10 mouse cellular contexts compared by ENCODE assay signal in the genomic region with DNA sequence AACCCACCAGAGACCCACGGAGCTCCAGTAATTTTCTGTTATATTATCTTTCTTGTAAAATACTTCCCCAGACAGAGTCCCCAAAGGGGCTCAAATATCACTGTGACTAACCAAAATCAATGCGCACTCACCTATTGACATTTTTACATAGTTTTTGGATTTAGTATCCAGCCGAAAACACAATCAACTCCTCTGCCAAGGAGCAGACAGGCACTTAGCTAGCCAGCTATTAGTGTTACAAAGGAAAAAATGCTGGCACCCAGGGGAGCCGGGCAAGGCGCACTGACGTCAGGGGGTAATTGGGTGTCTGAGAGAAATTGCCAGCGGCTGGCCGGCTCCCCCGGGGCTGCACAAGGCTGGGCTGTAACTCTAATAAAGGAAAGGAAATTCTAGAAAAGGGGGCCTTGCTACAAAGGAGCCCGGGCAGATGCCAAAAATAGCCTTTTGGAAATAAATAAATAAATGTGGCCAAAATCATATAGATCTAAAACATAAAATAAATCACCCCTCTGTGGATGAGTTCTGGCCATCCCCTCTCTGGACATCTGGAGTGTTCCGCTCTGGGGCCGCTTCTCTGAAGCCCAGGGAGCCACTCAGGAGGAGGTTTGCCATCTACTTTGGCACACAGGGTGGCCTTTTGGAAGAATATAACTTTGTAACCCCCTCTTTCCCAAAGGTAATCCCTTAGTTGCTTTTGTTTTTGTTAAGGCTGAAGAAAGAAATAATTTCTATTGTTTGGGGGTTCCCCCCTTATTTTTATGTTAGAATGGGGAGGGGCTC.
DNase-seq lines count a peak whose midpoint lies in the region; ATAC-seq and TF ChIP-seq lines count a peak whose summit lies in the region.
"Had no signal": no experiment of that assay in that cellular context is flagged by ENCODE, and none has a peak within 500 bp of the region (broad histone marks: within the 10 kb centered on the region; RNA-seq: fewer than 3 reads in every experiment).

No protein-coding gene starts in this region.

- 65% methylated on average over 12 of the region's 12 CpGs for WGBS in lung, adult 2 months
- 17% methylated on average over 12 of the region's 12 CpGs for WGBS in hindbrain, embryonic 10.5 days
- WGBS in liver, embryonic 11.5 days: 50% methylated on average over 12 of the region's 12 CpGs
- WGBS in kidney, embryonic 15.5 days: 43% methylated on average over 12 of the region's 12 CpGs

- TF ChIP-seq CTCF in lung, adult 2 months (IDR thresholded peaks at IDR 0.05; ENCODE audit: insufficient read depth, low read length): no peak

- no peak overlapping the region for H3K4me2 ChIP-seq in liver, embryonic 11.5 days
- H3K4me2 ChIP-seq in kidney, embryonic 15.5 days: no peak overlapping the region

- ATAC-seq in liver, embryonic 11.5 days (replicated peaks; ENCODE audit: low FRiP score): no peak
- ATAC-seq in kidney, embryonic 15.5 days (replicated peaks; ENCODE audit: low FRiP score): no peak

- peak overlapping the region; percentile 94 for H3K27ac ChIP-seq in hindbrain, embryonic 10.5 days
- H3K27ac ChIP-seq in liver, embryonic 11.5 days (ENCODE audit: low read depth, low read length): no peak overlapping the region
- no peak overlapping the region for H3K27ac ChIP-seq in kidney, embryonic 15.5 days

- H3K4me3 ChIP-seq in lung, adult 2 months (replicated peaks; ENCODE audit: extremely low read depth, low read depth, low read length): no peak overlapping the region
- H3K4me3 ChIP-seq in hindbrain, embryonic 10.5 days: no peak overlapping the region
- no peak overlapping the region for H3K4me3 ChIP-seq in liver, embryonic 11.5 days (ENCODE audit: low read depth, low read length)
- no peak overlapping the region for H3K4me3 ChIP-seq in kidney, embryonic 15.5 days (replicated peaks)

- no peak for TF ChIP-seq POLR2A in lung, adult 2 months (IDR thresholded peaks at IDR 0.05; ENCODE audit: borderline replicate concordance, extremely low read depth, low read depth, low read length)

- H3K9me3 ChIP-seq in hindbrain, embryonic 10.5 days: no peaks in the 10 kb centered on the region
- no peaks in the 10 kb centered on the region for H3K9me3 ChIP-seq in liver, embryonic 11.5 days (ENCODE audit: control insufficient read depth, low read length)
- H3K9me3 ChIP-seq in kidney, embryonic 15.5 days (replicated peaks): no peaks in the 10 kb centered on the region

- no peaks in the 10 kb centered on the region for H3K4me1 ChIP-seq in lung, adult 2 months (ENCODE audit: control insufficient read depth, insufficient read depth, low read length)
- H3K4me1 ChIP-seq in hindbrain, embryonic 10.5 days (replicated peaks): peaks cover 100% of the 10 kb centered on the region
- H3K4me1 ChIP-seq in liver, embryonic 11.5 days (replicated peaks; ENCODE audit: control insufficient read depth, insufficient read depth, low read length): peaks cover 26% of the 10 kb centered on the region
- H3K4me1 ChIP-seq in kidney, embryonic 15.5 days: peaks cover 83% of the 10 kb centered on the region

- no peaks in the 10 kb centered on the region for H3K27me3 ChIP-seq in hindbrain, embryonic 10.5 days (ENCODE audit: insufficient read depth, poor library complexity, severe bottlenecking)
- peaks cover 3% of the 10 kb centered on the region; the same call in 1 of the 2 replicates for H3K27me3 ChIP-seq in liver, embryonic 11.5 days (replicated peaks; ENCODE audit: control insufficient read depth, insufficient read depth, low read length)
- H3K27me3 ChIP-seq in kidney, embryonic 15.5 days: no peaks in the 10 kb centered on the region

- H3K36me3 ChIP-seq in hindbrain, embryonic 10.5 days: peaks cover 6% of the 10 kb centered on the region
- H3K36me3 ChIP-seq in liver, embryonic 11.5 days (ENCODE audit: control insufficient read depth, insufficient read depth, low read length): no peaks in the 10 kb centered on the region
- H3K36me3 ChIP-seq in kidney, embryonic 15.5 days: no peaks in the 10 kb centered on the region

- DNase-seq in lung, adult 18-20 months: peak; percentile 15 to 42
- DNase-seq in lung, adult 2 months: no peak
- peak; percentile 26 for DNase-seq in hindbrain, embryonic 10.5 days (ENCODE audit: low spot score)
- DNase-seq in lung, postnatal 36 days: peak; percentile 31
- DNase-seq in spleen, postnatal 4 days (ENCODE audit: low spot score in 2 of 2): no peak
- DNase-seq in liver, embryonic 11.5 days (ENCODE audit: low spot score): no peak
- no peak for DNase-seq in urinary bladder, postnatal 10 days (ENCODE audit: low spot score)
- DNase-seq: gastrocnemius, postnatal 25 days; layer of hippocampus, adult 9-11 months had no signal

- H3K9ac ChIP-seq in liver, embryonic 11.5 days (ENCODE audit: low read depth, low read length): no peak overlapping the region
- H3K9ac ChIP-seq in kidney, embryonic 15.5 days: no peak overlapping the region

Comparison
In these comparisons a context has a peak if more than half of its experiments do, and no peak if none do; other contexts are left out.
1. DNase-seq: peak in lung, adult 18-20 months (2 of 2), hindbrain, embryonic 10.5 days (single experiment) and lung, postnatal 36 days (single experiment); none in lung, adult 2 months (single experiment), spleen, postnatal 4 days (0 of 2), liver, embryonic 11.5 days (single experiment) and urinary bladder, postnatal 10 days (single experiment).